Mouse (Mus musculus) heart, embryonic 14.5 days (tissue): Measurements from ENCODE around the gene Tas2r135. TPM values are rescaled to one million over a fixed set of nuclear protein-coding genes. Genes with fewer than 3 reads are reported as not detected.

Source experiments
- ATAC-seq: fragments of 200-750 bp; cut with Nextera tagmentation; 2 replicates; pipeline ENCODE4 v1.8.0; 2017; ENCODE audit warnings: low read depth, moderate TSS enrichment; ENCODE audit not compliant: insufficient number of reproducible peaks, insufficient read depth, low FRiP score
- H3K27ac ChIP-seq, 2 experiments: fragments of 200-500 bp in 1 of 2; fragments of 300-500 bp in 1 of 2; sonication (generic) in 1 of 2; replicated peaks in 1 of 2; 2 replicates each; pipeline ENCODE4 v1.5.1; 2012 to 2014; ENCODE audit warnings: low read depth in 2 of 2, low read length in 2 of 2, control low read depth in 1 of 2, mild to moderate bottlenecking in 1 of 2, mixed read lengths in 1 of 2; ENCODE audit not compliant: control insufficient read depth in 1 of 2, insufficient read depth in 1 of 2
- H3K27me3 ChIP-seq: fragments of 300-500 bp; sonication (generic); 2 replicates; pipeline ENCODE4 v1.6.1; 2014; ENCODE audit warnings: mild to moderate bottlenecking, low read length, control low read depth; ENCODE audit not compliant: control insufficient read depth, insufficient read depth
- H3K36me3 ChIP-seq: fragments of 300-500 bp; sonication (generic); 2 replicates; pipeline ENCODE4 v1.6.1; 2014; ENCODE audit warnings: mild to moderate bottlenecking, control low read depth, low read length, mixed read lengths; ENCODE audit not compliant: control insufficient read depth, insufficient read depth
- H3K4me1 ChIP-seq, 2 experiments: fragments of 200-500 bp in 1 of 2; fragments of 300-500 bp in 1 of 2; sonication (generic) in 1 of 2; 2 replicates each; pipeline ENCODE4 v1.6.1; 2012 to 2014; ENCODE audit warnings: low read length in 2 of 2, control low read depth in 1 of 2, mixed read lengths in 1 of 2; ENCODE audit not compliant: control insufficient read depth in 2 of 2, insufficient read depth in 2 of 2
- H3K4me2 ChIP-seq: fragments of 300-500 bp; sonication (generic); 2 replicates; pipeline ENCODE4 v1.6.1; 2014; ENCODE audit warnings: mild to moderate bottlenecking, low read length
- H3K4me3 ChIP-seq, 2 experiments: fragments of 200-500 bp in 1 of 2; fragments of 300-500 bp in 1 of 2; sonication (generic) in 1 of 2; 2 replicates each; pipeline ENCODE4 v1.5.1; 2012 to 2014; ENCODE audit warnings: low read length in 2 of 2, mild to moderate bottlenecking in 2 of 2, control low read depth in 1 of 2, low read depth in 1 of 2, moderate library complexity in 1 of 2; ENCODE audit not compliant: control insufficient read depth in 1 of 2, insufficient read depth in 1 of 2
- H3K9ac ChIP-seq: fragments of 300-500 bp; sonication (generic); 2 replicates; pipeline ENCODE4 v1.6.1; 2014; ENCODE audit warnings: mild to moderate bottlenecking, low read length
- H3K9me3 ChIP-seq: fragments of 300-500 bp; sonication (generic); 2 replicates; pipeline ENCODE4 v1.6.1; 2016; ENCODE audit warnings: low read length, control low read depth; ENCODE audit not compliant: control insufficient read depth
- WGBS: fragments of 180-500 bp; shearing (Covaris S2); extraction: QIAGEN DNeasy Blood & Tissue Kit; methylation state at CpG from one replicate; pipeline ENCODE4 v1.1.7; 2014; 5-methylcytosine and 5-hydroxymethylcytosine counted together
- polyA plus RNA-seq: library from polyadenylated mRNA; unstranded; fragments of >200 nt; fragmentation: Nextera tagmentation; extraction: Ambion mirVana; gene quantifications from 2 replicates; pipeline ENCODE4 v1.2.1, GENCODE M21; 2014

Gene Tas2r135
- polyA plus RNA-seq, 1 experiment from 2014 or later: not detected

DNA sequence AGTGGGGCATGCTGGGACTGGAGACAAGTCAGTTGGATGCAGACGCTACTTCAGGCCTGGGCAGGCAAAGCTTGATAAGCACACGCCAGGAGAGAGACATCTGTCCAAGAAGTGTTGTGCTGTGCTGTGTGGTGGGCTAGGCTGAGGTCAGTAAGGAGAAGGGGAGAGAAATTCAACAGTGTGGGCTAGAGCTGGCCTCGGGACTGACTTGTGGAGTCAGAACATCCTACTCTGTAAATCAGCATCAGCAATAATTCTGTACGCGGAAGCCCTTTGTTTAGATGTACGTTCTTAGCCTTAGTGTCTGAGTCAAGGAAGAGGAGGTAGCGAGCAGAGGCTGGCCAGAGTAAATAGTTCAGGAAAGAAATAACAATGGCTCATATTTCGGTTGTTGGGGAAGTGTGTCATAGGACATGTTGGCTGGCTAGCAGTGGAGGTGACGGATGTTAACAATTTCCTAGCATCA, 23.3 kb upstream of the Tas2r135 start:
- Histone ChIP-seq H3K9ac (0 out of 2 replicates have a peak overlapping the region, but pooled peaks have one; percentile 16), H3K27me3 (no peaks in the 10 kb centered on the region), H3K9me3 (no peaks in the 10 kb centered on the region), H3K27ac (peak overlapping the region; percentile 79 to 82), H3K4me2 (no peak overlapping the region), H3K4me1 (peaks cover 4 to 19% of the 10 kb centered on the region in 2 experiments), H3K4me3 (no peak overlapping the region), H3K36me3 (no peaks in the 10 kb centered on the region)
- WGBS: 35% methylated on average over 9 of the region's 9 CpGs
- ATAC-seq: peak; percentile 61; the same call in 1 of the 2 replicates

GRCm38 (mm10) chr6:42383360-42383759, 21.9 kb upstream of the Tas2r135 start:
- Histone ChIP-seq H3K4me1 (peaks cover 4 to 19% of the 10 kb centered on the region in 2 experiments), H3K27ac (0 out of 4 replicates have a peak overlapping the region, but pooled peaks of 1 of the 2 experiments have one; percentile 3), H3K4me3 (no peak overlapping the region), H3K27me3 (no peaks in the 10 kb centered on the region), H3K4me2 (no peak overlapping the region), H3K9me3 (no peaks in the 10 kb centered on the region), H3K36me3 (no peaks in the 10 kb centered on the region), H3K9ac (no peak overlapping the region)
- WGBS: 88% methylated on average over 5 of the region's 5 CpGs
- ATAC-seq: no peak

DNA sequence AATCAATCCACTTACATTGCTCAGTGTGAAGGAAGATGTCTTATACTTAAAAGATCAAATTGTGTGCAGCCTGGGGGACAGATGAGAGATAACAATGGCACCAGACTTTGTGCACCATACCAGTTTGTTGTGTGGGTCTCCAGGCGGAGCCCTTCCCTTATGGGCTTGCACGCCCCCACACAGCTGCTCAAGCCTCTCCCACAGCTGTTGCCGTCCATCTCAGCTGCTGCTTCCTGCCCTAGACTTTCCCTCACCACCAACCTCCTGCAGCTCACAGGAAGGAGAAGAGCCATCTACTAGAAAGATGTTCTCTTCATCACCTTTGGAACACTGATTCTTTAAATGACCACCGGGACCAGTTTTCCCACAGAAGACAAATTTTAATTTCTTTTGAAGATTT, 19.6 kb upstream of the Tas2r135 start:
- Histone ChIP-seq H3K27me3 (no peaks in the 10 kb centered on the region), H3K27ac (no peak overlapping the region), H3K4me1 (peaks cover 4 to 24% of the 10 kb centered on the region in 2 experiments), H3K4me3 (no peak overlapping the region), H3K36me3 (no peaks in the 10 kb centered on the region), H3K4me2 (no peak overlapping the region), H3K9ac (no peak overlapping the region), H3K9me3 (no peaks in the 10 kb centered on the region)
- 70% methylated on average over 4 of the region's 4 CpGs for WGBS
- ATAC-seq: no peak

DNA sequence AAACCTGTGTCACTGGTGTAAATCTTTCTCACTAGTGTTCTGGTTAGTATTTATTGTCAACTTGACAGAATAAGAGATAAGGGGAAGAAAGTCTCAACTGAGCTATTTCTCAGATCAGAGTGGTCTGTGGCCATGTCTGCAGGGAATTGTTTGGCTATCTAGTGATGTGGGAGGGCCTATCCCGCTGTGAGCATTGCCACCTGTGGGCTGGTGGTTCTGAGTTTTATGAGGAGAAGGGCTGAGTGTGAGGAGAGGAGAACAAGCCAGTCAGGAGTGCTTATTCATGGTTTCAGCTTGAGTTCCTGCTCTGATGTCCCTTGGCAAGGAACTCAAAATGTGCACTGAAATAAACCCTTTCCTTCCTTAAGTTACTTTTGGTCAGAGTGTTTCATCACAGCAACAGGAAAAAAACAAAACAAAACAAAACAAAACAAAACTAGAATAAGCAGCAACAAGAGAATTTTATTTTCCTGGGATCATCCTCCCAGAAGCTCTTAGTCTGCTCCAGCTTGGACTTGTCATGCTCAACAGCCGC, 13.4 kb upstream of the Tas2r135 start:
- 27% methylated on average over 2 of the region's 2 CpGs for WGBS
- peak overlapping the region; percentile 1 to 6; a peak in 1 of 4 replicates for H3K27ac ChIP-seq
- H3K9me3 ChIP-seq: no peaks in the 10 kb centered on the region
- no peaks in the 10 kb centered on the region for H3K27me3 ChIP-seq
- H3K4me3 ChIP-seq: no peak overlapping the region
- H3K4me1 ChIP-seq: peaks cover 9 to 18% of the 10 kb centered on the region in 2 experiments
- H3K4me2 ChIP-seq: no peak overlapping the region
- peak; percentile 31; the same call in 1 of the 2 replicates for ATAC-seq
- no peak overlapping the region for H3K9ac ChIP-seq
- no peaks in the 10 kb centered on the region for H3K36me3 ChIP-seq

DNA sequence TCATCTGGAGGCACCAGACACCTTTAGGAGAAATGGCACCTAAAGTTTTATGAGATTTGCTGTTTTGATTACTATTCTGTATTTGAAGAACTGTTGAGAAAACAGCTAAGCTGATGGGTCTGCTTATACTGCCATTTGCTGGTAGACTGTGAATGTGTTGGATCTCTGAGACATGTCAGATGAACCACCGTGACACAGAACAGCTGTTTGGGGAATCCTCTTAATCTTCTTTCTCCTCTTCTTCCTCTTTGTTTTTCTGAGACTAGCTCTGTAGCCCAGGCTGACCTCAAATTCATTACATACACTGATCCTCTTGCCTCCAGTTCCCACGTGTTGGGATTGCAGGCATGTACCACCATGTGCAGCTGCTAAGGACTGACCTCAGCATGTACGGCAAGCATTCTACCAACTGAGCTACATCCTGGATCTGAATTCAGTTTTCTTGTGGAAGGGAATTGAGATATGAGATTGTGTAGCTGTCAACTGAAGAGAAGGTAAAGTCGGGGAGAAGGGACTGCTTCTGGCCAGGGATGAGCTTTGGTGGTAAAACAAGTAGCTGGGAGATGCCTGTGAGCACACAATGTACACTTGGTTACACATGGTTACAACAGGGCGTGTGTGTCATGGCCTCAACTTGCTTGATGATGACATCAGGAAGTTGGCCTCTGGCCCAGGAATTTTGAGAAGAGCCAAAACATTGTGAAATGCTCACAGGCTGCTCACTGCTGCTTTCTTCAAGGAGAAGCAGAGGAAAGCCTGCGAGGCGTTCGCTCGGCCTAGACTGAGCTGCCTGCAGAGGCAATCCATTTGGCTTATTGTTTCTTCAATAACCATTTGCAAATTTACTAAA, 9.0 kb upstream of the Tas2r135 start:
- H3K27ac ChIP-seq: peak overlapping the region; percentile 57 to 59; a peak in 3 of 4 replicates
- no peak overlapping the region for H3K4me2 ChIP-seq
- H3K9ac ChIP-seq: no peak overlapping the region
- H3K4me1 ChIP-seq: peaks cover 10 to 16% of the 10 kb centered on the region in 2 experiments
- no peaks in the 10 kb centered on the region for H3K36me3 ChIP-seq
- no peaks in the 10 kb centered on the region for H3K9me3 ChIP-seq
- no peak overlapping the region for H3K4me3 ChIP-seq
- ATAC-seq: peak; percentile 69
- WGBS: 48% methylated on average over 9 of the region's 9 CpGs
- no peaks in the 10 kb centered on the region for H3K27me3 ChIP-seq

GRCm38 (mm10) chr6:42397041-42397657, 8.1 kb upstream of the Tas2r135 start:
- H3K4me3 ChIP-seq: no peak overlapping the region
- no peak for ATAC-seq

DNA sequence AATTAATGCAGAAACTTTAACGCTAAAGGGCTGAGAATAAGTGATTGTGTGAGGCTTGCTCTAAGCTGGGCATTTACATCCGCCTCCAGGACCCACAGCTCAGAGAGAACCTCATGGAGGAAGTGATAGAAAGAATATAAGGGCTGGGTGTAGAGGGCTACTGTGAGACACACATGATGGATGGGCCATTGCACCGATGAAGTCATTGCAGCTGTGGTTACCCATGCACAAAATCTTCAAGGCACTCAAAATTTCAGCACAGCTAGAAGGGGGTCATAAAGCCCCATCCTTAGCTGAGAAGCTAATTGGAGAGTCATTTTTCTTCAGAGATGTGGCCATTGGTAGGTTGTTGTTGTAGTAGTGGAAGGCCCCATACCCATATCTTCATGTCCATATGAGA, 6.9 kb upstream of the Tas2r135 start:
- H3K4me2 ChIP-seq: no peak overlapping the region
- no peak overlapping the region for H3K9ac ChIP-seq
- 93% methylated on average over 3 of the region's 3 CpGs for WGBS
- H3K9me3 ChIP-seq: no peaks in the 10 kb centered on the region
- no peaks in the 10 kb centered on the region for H3K27me3 ChIP-seq
- ATAC-seq: no peak
- no peaks in the 10 kb centered on the region for H3K36me3 ChIP-seq
- H3K27ac ChIP-seq: no peak overlapping the region
- H3K4me3 ChIP-seq: no peak overlapping the region
- H3K4me1 ChIP-seq: peaks cover 8 to 9% of the 10 kb centered on the region in 2 experiments; a peak in 3 of 4 replicates

More at GRCm38 (mm10) chr6:42397041-42397657, 8.1 kb upstream of the Tas2r135 start:
- Histone ChIP-seq H3K9ac (no peak overlapping the region), H3K4me1 (peaks cover 8 to 9% of the 10 kb centered on the region in 2 experiments; a peak in 3 of 4 replicates), H3K27me3 (no peaks in the 10 kb centered on the region), H3K36me3 (no peaks in the 10 kb centered on the region), H3K4me2 (no peak overlapping the region), H3K9me3 (no peaks in the 10 kb centered on the region), H3K27ac (peak overlapping the region; percentile 5 to 57; a peak in 2 of 4 replicates)
- WGBS: 63% methylated on average over 3 of the region's 3 CpGs
